Mouse (Mus musculus) G1E (cell line): Measurements from ENCODE around the gene Cops2.

Experiments
- CTCF ChIP-seq: IDR thresholded peaks from 2 replicates; pipeline ENCODE4 v1.5.1; 2012; ENCODE audit warnings: low read depth, low read length, inconsistent platforms, mixed read lengths
- GATA2 ChIP-seq: IDR thresholded peaks from 2 replicates; pipeline ENCODE4 v1.6.1; 2012; ENCODE audit warnings: low read depth, low read length, inconsistent platforms, borderline replicate concordance
- POLR2AphosphoS5 ChIP-seq: IDR thresholded peaks from 2 replicates; pipeline ENCODE4 v1.6.1; 2012; ENCODE audit warnings: low read depth, low read length, inconsistent platforms; ENCODE audit not compliant: insufficient replicate concordance
- TAL1 ChIP-seq: conservative IDR thresholded peaks from 2 replicates; pipeline ENCODE4 v1.6.1; 2012; ENCODE audit warnings: low read depth, low read length, inconsistent platforms, mixed read lengths

- TF ChIP-seq CTCF (no peak), GATA2 (no peak), TAL1 (no peak), POLR2AphosphoS5 (no peak)
Measured at GRCm38 (mm10) chr2:125800428-125800827, 58.5 kb downstream of the Cops2 start.
